Mouse (Mus musculus) bone marrow, adult 2 months (tissue): ENCODE data around the gene Lingo4.

Experiments
- CTCF ChIP-seq: fragments of 200-500 bp; IDR thresholded peaks from 2 replicates; pipeline ENCODE4 v1.5.1; 2011; ENCODE audit warnings: low read length, control low read depth; ENCODE audit not compliant: control insufficient read depth, insufficient read depth
- POLR2A ChIP-seq: fragments of 200-500 bp; IDR thresholded peaks from 2 replicates; pipeline ENCODE4 v1.6.1; 2011; ENCODE audit warnings: low read depth, mild to moderate bottlenecking, control low read depth, low read length, borderline replicate concordance; ENCODE audit not compliant: control insufficient read depth

GRCm38 (mm10) chr3:94412530-94412929 lies 14.2 kb downstream of the Lingo4 start:
- TF ChIP-seq CTCF: no peak
- no peak for TF ChIP-seq POLR2A
